Mouse (Mus musculus) heart, postnatal 0 days (tissue): Measurements from ENCODE around the gene Srsf10.

Experiments used
- CTCF ChIP-seq: IDR thresholded peaks from 2 replicates; pipeline ENCODE4 v1.5.1; 2016; ENCODE audit warnings: antibody characterized with exemption, control low read depth, low read depth
- EP300 ChIP-seq: IDR thresholded peaks from 2 replicates; pipeline ENCODE4 v1.6.1; 2016; ENCODE audit warnings: antibody characterized with exemption, low read depth

DNA sequence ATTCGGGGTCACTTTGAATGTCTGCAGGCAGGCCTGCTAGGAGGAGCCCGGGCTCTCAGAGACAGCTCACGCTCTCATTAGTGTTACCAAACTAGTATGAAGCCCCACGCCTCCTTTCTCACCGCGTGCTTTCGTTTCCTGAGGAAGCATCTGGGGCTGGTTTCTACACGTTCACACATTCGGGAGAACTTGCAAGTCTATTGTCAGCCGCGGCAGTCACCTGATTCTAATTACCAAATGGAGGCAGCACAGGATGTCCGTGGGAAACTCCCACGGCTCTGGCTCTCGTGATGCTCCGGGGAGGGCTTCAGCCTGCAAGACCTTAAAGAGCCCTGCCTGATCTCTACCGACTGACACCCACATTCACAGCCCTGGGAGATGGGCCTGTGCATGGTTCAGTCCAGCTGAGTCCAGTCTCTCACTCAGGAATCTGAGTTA, 21.1 kb downstream of the Srsf10 start:
- no peak for TF ChIP-seq CTCF
- peak; percentile 91; the same call in 1 of the 2 replicates for TF ChIP-seq EP300
